Mouse (Mus musculus) midbrain, embryonic 14.5 days (tissue): ENCODE measurements around the gene Adipor2. TPM values are rescaled to one million over a fixed set of nuclear protein-coding genes. Genes with fewer than 3 reads are reported as not detected.

Source experiments
- ATAC-seq: fragments of 200-750 bp; cut with Nextera tagmentation; 2 replicates; pipeline ENCODE4 v1.8.0; 2017; ENCODE audit warnings: moderate number of reproducible peaks, moderate library complexity; ENCODE audit not compliant: low FRiP score, low TSS enrichment
- DNase-seq: peaks from one replicate; pipeline ENCODE4 v3.0.0-alpha.2; 2015
- H3K27ac ChIP-seq: fragments of 300-500 bp; sonication (generic); replicated peaks from 2 replicates; pipeline ENCODE4 v1.5.1; 2014; ENCODE audit warnings: mild to moderate bottlenecking, low read depth, low read length, moderate library complexity
- H3K27me3 ChIP-seq: fragments of 300-500 bp; sonication (generic); 2 replicates; pipeline ENCODE4 v1.6.1; 2014; ENCODE audit warnings: low read length, control low read depth, mixed read lengths; ENCODE audit not compliant: control insufficient read depth, insufficient read depth
- H3K36me3 ChIP-seq: fragments of 300-500 bp; sonication (generic); 2 replicates; pipeline ENCODE4 v1.6.1; 2014; ENCODE audit warnings: low read length, control low read depth; ENCODE audit not compliant: control insufficient read depth, insufficient read depth
- H3K4me1 ChIP-seq: fragments of 300-500 bp; sonication (generic); 2 replicates; pipeline ENCODE4 v1.6.1; 2014; ENCODE audit warnings: mild to moderate bottlenecking, antibody characterized with exemption, low read length, control low read depth; ENCODE audit not compliant: control insufficient read depth, insufficient read depth
- H3K4me2 ChIP-seq: fragments of 300-500 bp; sonication (generic); 2 replicates; pipeline ENCODE4 v1.6.1; 2014; ENCODE audit warnings: mild to moderate bottlenecking, low read length, moderate library complexity
- H3K4me3 ChIP-seq: fragments of 300-500 bp; sonication (generic); replicated peaks from 2 replicates; pipeline ENCODE4 v1.5.1; 2014; ENCODE audit warnings: low read depth, low read length
- H3K9ac ChIP-seq: fragments of 300-500 bp; sonication (generic); replicated peaks from 2 replicates; pipeline ENCODE4 v1.6.1; 2014; ENCODE audit warnings: mild to moderate bottlenecking, low read length, moderate library complexity
- H3K9me3 ChIP-seq: fragments of 300-500 bp; sonication (generic); 2 replicates; pipeline ENCODE4 v1.6.1; 2016; ENCODE audit warnings: low read length, control low read depth, mixed read lengths; ENCODE audit not compliant: control insufficient read depth
- WGBS: fragments of 180-500 bp; shearing (Covaris S2); extraction: QIAGEN DNeasy Blood & Tissue Kit; methylation state at CpG from one replicate; pipeline ENCODE4 v1.1.7; 2014; 5-methylcytosine and 5-hydroxymethylcytosine counted together
- polyA plus RNA-seq: library from polyadenylated mRNA; unstranded; fragments of >200 nt; fragmentation: Nextera tagmentation; extraction: Ambion mirVana; gene quantifications from 2 replicates; pipeline ENCODE4 v1.2.1, GENCODE M21; 2014

The Adipor2 gene
- polyA plus RNA-seq, 1 experiment from 2014 or later = 31.9 TPM

GRCm38 (mm10) chr6:119402976-119403375, 14.5 kb downstream of the Adipor2 start:
- no peaks in the 10 kb centered on the region for H3K9me3 ChIP-seq
- H3K27ac ChIP-seq = no peak overlapping the region
- no peaks in the 10 kb centered on the region for H3K27me3 ChIP-seq
- H3K36me3 ChIP-seq = no peaks in the 10 kb centered on the region
- H3K4me1 ChIP-seq = no peaks in the 10 kb centered on the region
- DNase-seq = no peak
- H3K4me2 ChIP-seq = no peak overlapping the region
- 86% methylated on average over 3 of the region's 3 CpGs for WGBS
- no peak for ATAC-seq
- H3K4me3 ChIP-seq = no peak overlapping the region
- no peak overlapping the region for H3K9ac ChIP-seq

GRCm38 (mm10) chr6:119401545-119402304, 15.8 kb downstream of the Adipor2 start:
- no peak overlapping the region for H3K4me3 ChIP-seq
- H3K9me3 ChIP-seq = no peaks in the 10 kb centered on the region
- H3K9ac ChIP-seq = no peak overlapping the region
- H3K4me2 ChIP-seq = no peak overlapping the region
- H3K27ac ChIP-seq = no peak overlapping the region
- ATAC-seq (no peak), DNase-seq (no peak)
- WGBS = 96% methylated on average over 8 of the region's 8 CpGs
- H3K36me3 ChIP-seq = no peaks in the 10 kb centered on the region
- no peaks in the 10 kb centered on the region for H3K27me3 ChIP-seq
- no peaks in the 10 kb centered on the region for H3K4me1 ChIP-seq

GRCm38 (mm10) chr6:119400649-119401048, 16.9 kb downstream of the Adipor2 start:
- WGBS = 90% methylated on average over 3 of the region's 3 CpGs
- Histone ChIP-seq H3K27ac (no peak overlapping the region), H3K4me3 (no peak overlapping the region), H3K4me1 (no peaks in the 10 kb centered on the region), H3K4me2 (no peak overlapping the region), H3K9me3 (no peaks in the 10 kb centered on the region), H3K9ac (no peak overlapping the region), H3K27me3 (no peaks in the 10 kb centered on the region), H3K36me3 (no peaks in the 10 kb centered on the region)
- DNase-seq = no peak
- no peak for ATAC-seq

- no peak overlapping the region for H3K4me3 ChIP-seq
- ATAC-seq (no peak), DNase-seq (no peak)
- no peaks in the 10 kb centered on the region for H3K9me3 ChIP-seq
- H3K9ac ChIP-seq = no peak overlapping the region
- H3K27ac ChIP-seq = no peak overlapping the region
- H3K4me1 ChIP-seq = no peaks in the 10 kb centered on the region
- H3K4me2 ChIP-seq = no peak overlapping the region
- WGBS = 88% methylated on average over 3 of the region's 3 CpGs
- no peaks in the 10 kb centered on the region for H3K36me3 ChIP-seq
- no peaks in the 10 kb centered on the region for H3K27me3 ChIP-seq
These were observed 18.1 kb downstream of the Adipor2 start for GRCm38 (mm10) chr6:119399371-119399770.

GRCm38 (mm10) chr6:119396309-119396634, 21.2 kb downstream of the Adipor2 start:
- no peak overlapping the region for H3K4me2 ChIP-seq
- ATAC-seq (no peak), DNase-seq (no peak)
- no peak overlapping the region for H3K27ac ChIP-seq
- no peaks in the 10 kb centered on the region for H3K4me1 ChIP-seq
- H3K9me3 ChIP-seq = no peaks in the 10 kb centered on the region
- 80% methylated on average over 5 of the region's 5 CpGs for WGBS
- H3K36me3 ChIP-seq = no peaks in the 10 kb centered on the region
- no peaks in the 10 kb centered on the region for H3K27me3 ChIP-seq
- H3K4me3 ChIP-seq = no peak overlapping the region
- no peak overlapping the region for H3K9ac ChIP-seq

GRCm38 (mm10) chr6:119395421-119396308, 21.8 kb downstream of the Adipor2 start:
- Histone ChIP-seq H3K4me3 (no peak overlapping the region), H3K27ac (no peak overlapping the region), H3K36me3 (no peaks in the 10 kb centered on the region), H3K9ac (no peak overlapping the region), H3K4me2 (no peak overlapping the region), H3K4me1 (no peaks in the 10 kb centered on the region), H3K27me3 (no peaks in the 10 kb centered on the region), H3K9me3 (no peaks in the 10 kb centered on the region)
- DNase-seq (no peak), ATAC-seq (no peak)
- 89% methylated on average over 14 of the region's 14 CpGs for WGBS

GRCm38 (mm10) chr6:119392836-119393235, 24.7 kb downstream of the Adipor2 start:
- no peak overlapping the region for H3K4me3 ChIP-seq
- H3K9ac ChIP-seq = no peak overlapping the region
- no peaks in the 10 kb centered on the region for H3K36me3 ChIP-seq
- WGBS = 85% methylated on average over 9 of the region's 9 CpGs
- peaks cover 7% of the 10 kb centered on the region for H3K4me1 ChIP-seq
- H3K27me3 ChIP-seq = no peaks in the 10 kb centered on the region
- no peak overlapping the region for H3K27ac ChIP-seq
- no peaks in the 10 kb centered on the region for H3K9me3 ChIP-seq
- H3K4me2 ChIP-seq = no peak overlapping the region
- no peak for ATAC-seq
- DNase-seq = no peak

GRCm38 (mm10) chr6:119390728-119391127, 26.8 kb downstream of the Adipor2 start:
- Histone ChIP-seq H3K4me2 (no peak overlapping the region), H3K9ac (no peak overlapping the region), H3K9me3 (no peaks in the 10 kb centered on the region), H3K36me3 (no peaks in the 10 kb centered on the region), H3K27ac (no peak overlapping the region), H3K27me3 (no peaks in the 10 kb centered on the region), H3K4me3 (no peak overlapping the region), H3K4me1 (peaks cover 21% of the 10 kb centered on the region)
- 90% methylated on average over 4 of the region's 4 CpGs for WGBS
- DNase-seq (no peak), ATAC-seq (no peak)
